Mouse (Mus musculus): ENCODE measurements at regions not wholly inside any gene's neighbourhood (a gene's known extent, or its start where the extent isn't known, plus 50 kb on each side); places are given as distances from the start of the nearest gene placed in this dataset.

DNA sequence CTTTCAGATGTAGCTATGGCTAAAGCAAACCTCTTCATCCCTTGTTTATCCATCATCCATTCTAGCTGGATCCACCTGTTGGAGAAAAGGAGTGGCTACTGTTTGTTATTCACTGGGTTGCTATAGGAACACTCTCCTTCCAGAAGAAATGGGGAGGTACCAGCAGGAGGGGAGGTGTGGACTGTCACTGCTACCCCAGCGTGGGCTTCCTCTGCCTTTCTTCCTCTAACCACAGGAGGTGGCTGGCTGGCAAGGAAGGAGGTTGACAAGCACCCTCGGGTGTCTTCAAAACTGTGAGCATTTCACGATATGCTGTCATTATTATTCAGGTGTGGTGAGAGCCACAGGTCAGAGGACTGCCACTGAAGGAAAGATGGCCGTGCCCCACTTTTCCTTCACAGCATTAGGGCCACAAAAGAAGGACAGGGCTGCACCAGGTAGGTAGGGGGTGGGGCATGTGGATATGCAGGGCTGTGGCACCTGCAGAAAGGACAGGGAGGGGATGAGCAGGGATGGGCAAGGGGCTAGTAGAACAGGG lies 122.2 kb downstream of the Plxna1 start:
- H3K4me1 ChIP-seq (ENCODE audit: insufficient read depth, low read length) = peaks cover 5% of the 10 kb centered on the region
- H3K4me2 ChIP-seq (replicated peaks; ENCODE audit: low read depth, low read length) = no peak overlapping the region
- no peak overlapping the region for H3K27ac ChIP-seq (ENCODE audit: low read length)
- no peak for ATAC-seq (ENCODE audit: low FRiP score, low TSS enrichment)
- WGBS = 25% methylated on average over 4 of the region's 4 CpGs
- H3K4me3 ChIP-seq (ENCODE audit: low read length) = no peak overlapping the region
- H3K9ac ChIP-seq (replicated peaks; ENCODE audit: low read length) = no peak overlapping the region
- no peaks in the 10 kb centered on the region for H3K36me3 ChIP-seq (ENCODE audit: insufficient read depth, low read length)
- no peaks in the 10 kb centered on the region for H3K9me3 ChIP-seq (ENCODE audit: low read length)
- peaks cover 8% of the 10 kb centered on the region for H3K27me3 ChIP-seq (ENCODE audit: insufficient read depth, low read length)

GRCm38 (mm10) chr6:89242371-89243288 lies 119.8 kb downstream of the Plxna1 start:
- Histone ChIP-seq H3K4me2 (replicated peaks; ENCODE audit: low read depth, low read length) (no peak overlapping the region), H3K9ac (replicated peaks; ENCODE audit: low read length) (no peak overlapping the region), H3K4me3 (ENCODE audit: low read length) (no peak overlapping the region), H3K27ac (ENCODE audit: low read length) (no peak overlapping the region), H3K4me1 (ENCODE audit: insufficient read depth, low read length) (no peaks in the 10 kb centered on the region), H3K36me3 (ENCODE audit: insufficient read depth, low read length) (no peaks in the 10 kb centered on the region), H3K27me3 (ENCODE audit: insufficient read depth, low read length) (no peaks in the 10 kb centered on the region), H3K9me3 (ENCODE audit: low read length) (no peaks in the 10 kb centered on the region)
- 23% methylated on average over 18 of the region's 18 CpGs for WGBS
- ATAC-seq (ENCODE audit: low FRiP score, low TSS enrichment) = 0 out of 2 replicates have a peak, but pooled peaks have one; percentile 36

GRCm38 (mm10) chr6:89245506-89245905 lies 116.9 kb downstream of the Plxna1 start:
- no peak overlapping the region for H3K27ac ChIP-seq (ENCODE audit: low read length)
- H3K4me1 ChIP-seq (ENCODE audit: insufficient read depth, low read length) = no peaks in the 10 kb centered on the region
- H3K36me3 ChIP-seq (ENCODE audit: insufficient read depth, low read length) = no peaks in the 10 kb centered on the region
- H3K9ac ChIP-seq (replicated peaks; ENCODE audit: low read length) = no peak overlapping the region
- no peaks in the 10 kb centered on the region for H3K9me3 ChIP-seq (ENCODE audit: low read length)
- H3K4me2 ChIP-seq (replicated peaks; ENCODE audit: low read depth, low read length) = no peak overlapping the region
- WGBS = 59% methylated on average over 8 of the region's 8 CpGs
- ATAC-seq (ENCODE audit: low FRiP score, low TSS enrichment) = no peak
- H3K27me3 ChIP-seq (ENCODE audit: insufficient read depth, low read length) = no peaks in the 10 kb centered on the region
- no peak overlapping the region for H3K4me3 ChIP-seq (ENCODE audit: low read length)

- H3K27ac ChIP-seq (ENCODE audit: low read length) = no peak overlapping the region
- H3K9ac ChIP-seq (replicated peaks; ENCODE audit: low read length) = no peak overlapping the region
- H3K4me2 ChIP-seq (replicated peaks; ENCODE audit: low read depth, low read length) = no peak overlapping the region
- H3K4me1 ChIP-seq (ENCODE audit: insufficient read depth, low read length) = no peaks in the 10 kb centered on the region
- WGBS = 84% methylated on average over 5 of the region's 5 CpGs
- no peaks in the 10 kb centered on the region for H3K9me3 ChIP-seq (ENCODE audit: low read length)
- no peak for ATAC-seq (ENCODE audit: low FRiP score, low TSS enrichment)
- no peaks in the 10 kb centered on the region for H3K36me3 ChIP-seq (ENCODE audit: insufficient read depth, low read length)
- no peak overlapping the region for H3K4me3 ChIP-seq (ENCODE audit: low read length)
- H3K27me3 ChIP-seq (ENCODE audit: insufficient read depth, low read length) = no peaks in the 10 kb centered on the region
Observed at GRCm38 (mm10) chr6:89246261-89246660, 116.2 kb downstream of the Plxna1 start.

GRCm38 (mm10) chr6:89248574-89248973 lies 113.8 kb downstream of the Plxna1 start:
- Histone ChIP-seq H3K4me1 (ENCODE audit: insufficient read depth, low read length) (no peaks in the 10 kb centered on the region), H3K9me3 (ENCODE audit: low read length) (no peaks in the 10 kb centered on the region), H3K4me2 (replicated peaks; ENCODE audit: low read depth, low read length) (no peak overlapping the region), H3K36me3 (ENCODE audit: insufficient read depth, low read length) (no peaks in the 10 kb centered on the region), H3K4me3 (ENCODE audit: low read length) (no peak overlapping the region), H3K27ac (ENCODE audit: low read length) (no peak overlapping the region), H3K9ac (replicated peaks; ENCODE audit: low read length) (no peak overlapping the region), H3K27me3 (ENCODE audit: insufficient read depth, low read length) (no peaks in the 10 kb centered on the region)
- ATAC-seq (ENCODE audit: low FRiP score, low TSS enrichment) = no peak
- 88% methylated on average over 9 of the region's 9 CpGs for WGBS

GRCm38 (mm10) chr6:89249303-89249702 lies 113.1 kb downstream of the Plxna1 start:
- Histone ChIP-seq H3K9me3 (ENCODE audit: low read length) (no peaks in the 10 kb centered on the region), H3K27ac (ENCODE audit: low read length) (no peak overlapping the region), H3K4me1 (ENCODE audit: insufficient read depth, low read length) (no peaks in the 10 kb centered on the region), H3K36me3 (ENCODE audit: insufficient read depth, low read length) (no peaks in the 10 kb centered on the region), H3K27me3 (ENCODE audit: insufficient read depth, low read length) (no peaks in the 10 kb centered on the region), H3K4me3 (ENCODE audit: low read length) (no peak overlapping the region), H3K4me2 (replicated peaks; ENCODE audit: low read depth, low read length) (no peak overlapping the region), H3K9ac (replicated peaks; ENCODE audit: low read length) (no peak overlapping the region)
- WGBS = 81% methylated on average over 8 of the region's 8 CpGs
- no peak for ATAC-seq (ENCODE audit: low FRiP score, low TSS enrichment)

- 78% methylated on average over 4 of the region's 4 CpGs for WGBS
- ATAC-seq (ENCODE audit: low FRiP score, low TSS enrichment) = no peak
- Histone ChIP-seq H3K27me3 (ENCODE audit: insufficient read depth, low read length) (no peaks in the 10 kb centered on the region), H3K9me3 (ENCODE audit: low read length) (no peaks in the 10 kb centered on the region), H3K4me3 (ENCODE audit: low read length) (no peak overlapping the region), H3K4me1 (ENCODE audit: insufficient read depth, low read length) (no peaks in the 10 kb centered on the region), H3K4me2 (replicated peaks; ENCODE audit: low read depth, low read length) (no peak overlapping the region), H3K27ac (ENCODE audit: low read length) (no peak overlapping the region), H3K9ac (replicated peaks; ENCODE audit: low read length) (no peak overlapping the region), H3K36me3 (ENCODE audit: insufficient read depth, low read length) (no peaks in the 10 kb centered on the region)
Observed at GRCm38 (mm10) chr6:89251641-89252040, 110.8 kb downstream of the Plxna1 start.

- Histone ChIP-seq H3K4me2 (replicated peaks; ENCODE audit: low read depth, low read length) (no peak overlapping the region), H3K4me1 (ENCODE audit: insufficient read depth, low read length) (no peaks in the 10 kb centered on the region), H3K36me3 (ENCODE audit: insufficient read depth, low read length) (no peaks in the 10 kb centered on the region), H3K9me3 (ENCODE audit: low read length) (no peaks in the 10 kb centered on the region), H3K4me3 (ENCODE audit: low read length) (no peak overlapping the region), H3K9ac (replicated peaks; ENCODE audit: low read length) (no peak overlapping the region), H3K27me3 (ENCODE audit: insufficient read depth, low read length) (no peaks in the 10 kb centered on the region), H3K27ac (ENCODE audit: low read length) (no peak overlapping the region)
- ATAC-seq (ENCODE audit: low FRiP score, low TSS enrichment) = no peak
- 41% methylated on average over 4 of the region's 4 CpGs for WGBS
Observed at GRCm38 (mm10) chr6:89256022-89256421, 106.4 kb downstream of the Plxna1 start.

GRCm38 (mm10) chr6:89256630-89257292 lies 105.7 kb downstream of the Plxna1 start:
- ATAC-seq (ENCODE audit: low FRiP score, low TSS enrichment) = no peak
- Histone ChIP-seq H3K36me3 (ENCODE audit: insufficient read depth, low read length) (no peaks in the 10 kb centered on the region), H3K4me1 (ENCODE audit: insufficient read depth, low read length) (no peaks in the 10 kb centered on the region), H3K27me3 (ENCODE audit: insufficient read depth, low read length) (no peaks in the 10 kb centered on the region), H3K9me3 (ENCODE audit: low read length) (no peaks in the 10 kb centered on the region), H3K4me3 (ENCODE audit: low read length) (no peak overlapping the region), H3K27ac (ENCODE audit: low read length) (no peak overlapping the region), H3K4me2 (replicated peaks; ENCODE audit: low read depth, low read length) (no peak overlapping the region), H3K9ac (replicated peaks; ENCODE audit: low read length) (no peak overlapping the region)
- WGBS = 55% methylated on average over 8 of the region's 8 CpGs

DNA sequence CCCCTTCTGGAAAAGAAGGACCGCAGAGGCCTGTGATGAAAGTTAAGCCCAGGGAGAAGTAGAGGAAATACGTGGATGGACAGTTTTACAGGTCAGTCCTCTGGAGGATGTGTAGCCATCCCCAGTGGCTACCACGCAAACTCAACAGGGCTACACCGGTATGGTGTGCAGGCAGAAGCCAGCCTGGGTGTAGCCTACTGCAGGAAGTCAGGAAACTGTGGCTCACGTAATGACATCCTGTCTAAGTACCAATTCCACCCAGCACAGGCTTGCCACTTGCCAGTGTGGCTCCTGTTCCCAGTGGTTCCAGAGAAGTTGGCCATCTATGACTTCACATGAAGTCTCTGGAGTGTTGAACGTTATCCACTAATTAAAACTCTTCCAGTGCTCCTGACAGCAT lies 105.0 kb downstream of the Plxna1 start:
- no peak for ATAC-seq (ENCODE audit: low FRiP score, low TSS enrichment)
- no peaks in the 10 kb centered on the region for H3K9me3 ChIP-seq (ENCODE audit: low read length)
- no peak overlapping the region for H3K9ac ChIP-seq (replicated peaks; ENCODE audit: low read length)
- no peak overlapping the region for H3K4me2 ChIP-seq (replicated peaks; ENCODE audit: low read depth, low read length)
- H3K27me3 ChIP-seq (ENCODE audit: insufficient read depth, low read length) = no peaks in the 10 kb centered on the region
- H3K4me1 ChIP-seq (ENCODE audit: insufficient read depth, low read length) = no peaks in the 10 kb centered on the region
- H3K36me3 ChIP-seq (ENCODE audit: insufficient read depth, low read length) = no peaks in the 10 kb centered on the region
- H3K4me3 ChIP-seq (ENCODE audit: low read length) = no peak overlapping the region
- H3K27ac ChIP-seq (ENCODE audit: low read length) = no peak overlapping the region
- WGBS = 81% methylated on average over 6 of the region's 6 CpGs
